Mouse (Mus musculus) cerebellum, postnatal 4 days (tissue): ENCODE results near the gene Cyp1b1.

Experiments used
- DNase-seq, 2 experiments: peaks; one replicate each; pipeline ENCODE4 v3.0.0; 2022; ENCODE audit warnings: low spot score in 2 of 2, mixed read lengths in 1 of 2

Gene Cyp1b1

GRCm38 (mm10) chr17:79713643-79714367 is 1.1 kb downstream of the Cyp1b1 start:
- peak; percentile 27 to 29 for DNase-seq

GRCm38 (mm10) chr17:79713276-79713642 is 1.6 kb downstream of the Cyp1b1 start:
- DNase-seq = peak in 1 of 2 experiments; percentile 16

DNA sequence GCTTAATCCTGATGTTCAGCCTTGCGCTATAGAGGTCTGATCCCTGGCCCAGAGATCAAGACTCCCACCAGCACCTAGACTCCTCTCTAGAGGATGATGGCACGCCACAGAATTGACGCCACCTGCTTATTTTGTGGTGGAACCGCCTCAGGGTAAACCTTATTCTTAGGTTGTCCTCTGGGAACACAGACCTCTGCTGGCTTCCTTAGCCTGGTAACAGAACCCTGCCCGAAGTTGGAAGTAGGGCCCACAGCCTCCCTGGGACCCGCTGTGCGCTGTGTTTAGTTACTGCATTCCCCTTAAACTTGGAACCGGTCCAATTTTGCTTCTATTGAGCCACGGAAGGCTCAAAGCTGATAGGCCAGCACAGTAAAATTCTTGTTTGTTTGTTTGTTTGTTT is 2.3 kb downstream of the Cyp1b1 start:
- no peak for DNase-seq

GRCm38 (mm10) chr17:79711944-79712343 is 2.9 kb downstream of the Cyp1b1 start:
- DNase-seq = no peak

GRCm38 (mm10) chr17:79710246-79710842 is 4.5 kb downstream of the Cyp1b1 start:
- DNase-seq = no peak

GRCm38 (mm10) chr17:79709718-79710117 is 5.1 kb downstream of the Cyp1b1 start:
- no peak for DNase-seq

GRCm38 (mm10) chr17:79708168-79708567 is 6.7 kb downstream of the Cyp1b1 start:
- DNase-seq = no peak

GRCm38 (mm10) chr17:79705671-79706455 is 9.0 kb downstream of the Cyp1b1 start:
- no peak for DNase-seq

DNA sequence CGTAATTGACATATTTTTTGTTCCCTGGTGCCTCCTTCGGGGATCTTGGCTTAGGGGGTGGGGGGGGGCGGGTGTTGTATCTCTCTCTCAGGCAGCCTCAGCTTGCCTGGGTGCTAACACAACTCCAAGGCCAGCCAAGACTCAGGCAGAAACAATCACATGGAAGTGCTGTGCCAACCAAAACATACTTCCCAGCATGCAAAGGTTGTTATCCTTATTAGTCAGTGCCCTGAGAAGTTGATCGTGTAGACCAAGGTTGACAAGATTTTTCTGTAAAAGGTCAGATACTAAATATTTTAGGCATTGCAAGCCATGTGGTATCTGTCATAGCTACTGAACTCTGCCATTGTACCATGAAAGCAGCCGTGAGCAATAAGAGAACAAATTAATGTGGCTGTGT is 14.0 kb downstream of the Cyp1b1 start:
- no peak for DNase-seq

DNA sequence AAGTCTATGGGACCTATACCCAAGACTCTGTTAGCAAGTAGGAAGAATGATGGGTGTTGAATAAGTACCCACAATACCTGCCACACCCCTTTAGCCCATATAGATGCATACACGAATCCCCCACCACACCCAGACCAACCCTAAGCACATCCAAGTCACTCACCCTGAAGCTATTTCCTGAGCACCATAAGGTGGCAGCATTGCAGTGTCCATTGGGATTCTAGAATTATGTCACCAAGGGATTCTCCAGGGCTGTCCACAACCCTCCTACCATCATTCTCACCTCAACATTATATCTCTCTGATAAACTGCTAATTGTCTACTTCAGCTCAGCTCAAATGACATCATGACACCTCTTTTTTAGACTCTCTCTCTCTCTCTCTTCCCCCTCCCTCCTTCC is 15.7 kb downstream of the Cyp1b1 start:
- no peak for DNase-seq

- no peak for DNase-seq
Measured at GRCm38 (mm10) chr17:79695541-79695940, 19.3 kb downstream of the Cyp1b1 start.

DNA sequence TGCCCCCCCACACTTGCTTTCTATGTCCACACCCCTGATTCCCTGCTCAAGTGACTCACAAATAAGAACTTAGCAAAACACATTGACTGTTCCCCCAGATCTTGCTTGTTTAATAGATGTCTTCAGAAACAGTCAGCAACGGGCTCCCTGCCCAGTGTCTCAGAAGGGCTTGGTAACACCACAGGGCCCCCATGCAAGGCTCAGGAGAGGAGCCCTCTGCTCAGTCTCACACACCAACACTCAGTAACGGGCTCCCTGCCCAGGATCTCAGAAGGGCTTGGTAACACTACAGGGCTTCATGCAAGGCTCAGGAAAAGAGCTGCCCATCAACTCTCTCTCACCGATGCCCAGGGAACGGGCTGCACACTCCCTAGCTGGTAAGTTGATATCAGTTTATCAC is 19.8 kb downstream of the Cyp1b1 start:
- no peak for DNase-seq

DNA sequence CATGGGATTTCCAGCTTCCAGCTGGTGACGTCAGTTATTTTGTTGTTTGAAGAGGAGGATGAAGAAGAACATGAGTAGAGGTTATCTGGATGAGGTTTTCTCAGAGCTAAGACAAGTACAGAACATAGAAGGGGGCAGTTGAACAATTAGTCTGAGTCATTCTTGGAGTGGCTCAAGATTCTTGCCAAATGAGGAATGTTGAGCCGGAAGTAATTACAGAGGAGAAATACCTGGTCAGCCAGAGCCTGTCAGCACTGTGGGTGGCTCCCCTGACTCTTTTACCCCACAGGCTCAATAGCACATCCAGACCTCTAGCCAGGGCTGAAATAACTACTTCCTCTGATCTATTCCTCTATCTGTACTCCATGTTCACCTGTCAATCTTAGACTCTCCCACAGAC is 44.0 kb downstream of the Cyp1b1 start:
- no peak for DNase-seq

DNA sequence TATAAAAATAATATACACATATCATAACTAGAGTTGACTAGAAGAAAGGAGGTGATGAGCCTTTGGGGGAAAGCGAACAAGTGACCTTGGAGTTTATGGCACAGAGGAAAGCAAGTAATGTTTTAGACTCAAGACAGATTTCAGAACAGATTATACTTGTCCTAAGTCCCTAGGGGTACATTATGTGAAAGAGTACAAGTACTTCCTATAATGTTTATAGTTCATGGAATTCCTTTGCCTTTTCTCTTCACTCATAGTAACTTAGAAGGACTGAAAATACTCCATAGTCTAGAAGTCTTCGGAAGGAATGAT is 50.8 kb downstream of the Cyp1b1 start:
- no peak for DNase-seq

- DNase-seq = no peak
Measured at GRCm38 (mm10) chr17:79663393-79664105, 51.3 kb downstream of the Cyp1b1 start.

GRCm38 (mm10) chr17:79661848-79662247 is 53.0 kb downstream of the Cyp1b1 start:
- no peak for DNase-seq

- peak; percentile 52 to 67 for DNase-seq
Measured at GRCm38 (mm10) chr17:79661387-79661786, 53.5 kb downstream of the Cyp1b1 start.

- DNase-seq = no peak
Measured at GRCm38 (mm10) chr17:79658863-79659262, 56.0 kb downstream of the Cyp1b1 start.

DNA sequence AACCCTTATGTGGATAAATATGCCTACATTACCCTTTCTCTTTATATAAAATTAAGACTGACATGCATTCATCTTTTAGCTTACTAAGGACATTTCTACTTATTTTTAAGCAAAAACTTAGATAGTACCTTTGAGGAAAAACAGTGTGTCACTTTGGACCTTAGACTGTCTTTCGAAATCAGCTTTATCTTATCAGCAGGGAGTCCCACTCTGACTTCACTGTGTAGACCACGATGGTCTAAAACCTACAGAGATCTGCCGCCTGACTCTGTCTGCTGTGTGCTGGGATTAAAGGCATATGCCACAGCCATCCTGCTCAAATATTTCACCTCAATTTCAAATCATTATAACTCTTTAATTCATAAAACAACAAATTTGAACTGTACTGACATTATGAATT is 56.4 kb downstream of the Cyp1b1 start:
- no peak for DNase-seq

- DNase-seq = no peak
Measured at GRCm38 (mm10) chr17:79657785-79658184, 57.1 kb downstream of the Cyp1b1 start.

DNA sequence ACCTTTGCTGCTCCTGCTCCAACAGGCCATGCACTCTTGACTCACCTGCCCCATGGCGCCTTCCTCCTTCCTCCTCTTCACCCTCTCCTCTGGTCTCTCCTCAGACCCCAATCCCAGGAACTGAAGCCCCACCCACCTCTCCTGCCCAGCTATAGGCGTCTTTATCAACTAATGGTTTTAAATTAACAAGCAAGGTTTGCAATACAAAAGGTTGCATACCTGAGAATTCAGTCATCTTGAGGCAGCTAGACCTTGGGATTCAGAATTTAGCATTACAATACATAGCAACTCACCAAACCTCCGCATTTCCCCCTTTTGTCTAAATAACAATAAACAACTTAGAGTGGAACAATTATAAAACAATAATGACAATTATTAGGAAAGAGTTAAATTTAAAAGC is 60.7 kb downstream of the Cyp1b1 start:
- DNase-seq = no peak

DNA sequence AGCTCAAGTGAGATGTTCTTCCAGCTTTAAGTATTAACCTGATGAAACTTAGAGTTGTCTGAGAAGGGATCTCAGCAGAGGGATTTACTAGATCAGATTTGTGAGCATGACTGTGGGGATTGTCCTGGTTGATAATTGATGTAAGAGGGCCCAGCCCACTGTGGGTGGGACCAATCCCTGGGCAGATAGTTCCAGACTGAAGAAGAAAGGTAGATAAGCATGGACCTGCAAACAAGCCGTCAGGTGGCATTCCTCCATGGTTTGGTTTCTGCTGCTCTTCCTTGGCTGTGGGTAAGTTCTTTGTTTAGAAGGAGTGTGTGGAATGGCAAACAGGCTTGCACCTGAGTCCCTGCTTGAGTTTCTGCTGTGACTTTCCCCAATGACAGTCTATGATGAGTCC is 61.7 kb downstream of the Cyp1b1 start:
- no peak for DNase-seq
